Mouse (Mus musculus) embryo, embryonic 11 days (tissue): ENCODE results near the gene Apobr.

ENCODE experiments used
- DNase-seq: peaks from one replicate; pipeline ENCODE4 v3.0.0-alpha.2; 2015

The Apobr gene

DNA sequence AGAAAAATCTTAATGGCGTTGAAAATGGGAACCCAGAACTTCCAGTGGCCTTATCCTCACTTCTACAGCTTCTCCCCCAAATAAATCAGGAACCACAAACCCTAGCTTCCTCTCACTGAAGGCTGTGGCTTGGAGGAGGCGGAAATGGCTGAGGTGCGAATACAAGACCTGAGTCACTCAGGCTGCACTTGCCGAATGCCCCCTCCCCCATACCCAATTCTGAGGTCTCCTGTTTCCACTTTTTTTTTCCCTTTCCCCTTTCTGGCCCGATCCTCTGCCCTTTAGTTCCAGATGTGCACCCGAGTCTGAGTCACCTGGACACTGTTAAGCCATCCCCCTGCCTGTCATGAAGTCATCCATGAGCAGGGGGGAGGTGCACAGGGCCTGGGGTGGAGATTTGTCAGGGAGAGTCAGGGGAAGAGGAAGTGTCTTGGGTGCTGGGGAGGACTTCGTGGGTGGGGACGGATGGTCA is at the start of gene Apobr:
Gene Apobr (plus strand): TSS at position 437 of the 472 bp plus-strand sequence.
- no peak for DNase-seq

- DNase-seq: peak; percentile 60
Observed at GRCm38 (mm10) chr7:126535766-126536165, 49.0 kb upstream of the Apobr start.

GRCm38 (mm10) chr7:126536466-126536865 is 48.3 kb upstream of the Apobr start:
- peak; percentile 5 for DNase-seq

GRCm38 (mm10) chr7:126537820-126538585 is 46.7 kb upstream of the Apobr start:
- peak; percentile 47 for DNase-seq

- no peak for DNase-seq
Observed at GRCm38 (mm10) chr7:126541661-126542060, 43.1 kb upstream of the Apobr start.

GRCm38 (mm10) chr7:126545631-126546030 is 39.1 kb upstream of the Apobr start:
- DNase-seq: no peak

- no peak for DNase-seq
Observed at GRCm38 (mm10) chr7:126554796-126555195, 29.9 kb upstream of the Apobr start.

DNA sequence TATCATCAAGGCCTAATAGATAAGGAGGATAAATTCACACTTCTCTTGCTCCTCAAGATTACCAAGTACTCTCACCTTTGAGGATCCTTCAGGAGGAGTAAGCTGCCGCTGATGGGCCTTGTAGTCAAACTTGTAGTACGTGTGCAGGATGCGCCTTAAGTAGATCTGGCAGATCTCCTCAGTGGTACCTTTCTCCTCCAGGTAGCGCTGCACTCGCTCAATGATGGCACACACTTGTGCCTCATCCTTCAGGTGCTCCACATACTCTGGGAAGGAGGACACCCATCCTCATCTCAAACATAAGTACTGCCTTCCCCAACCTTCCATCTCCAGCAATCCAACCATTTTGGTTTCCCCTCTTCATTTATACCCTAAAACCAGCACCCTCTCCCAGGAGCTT is 28.1 kb upstream of the Apobr start:
- no peak for DNase-seq

- peak; percentile 44 for DNase-seq
Observed at GRCm38 (mm10) chr7:126565693-126566092, 19.0 kb upstream of the Apobr start.

- peak; percentile 94 for DNase-seq
Observed at GRCm38 (mm10) chr7:126566094-126566765, 18.5 kb upstream of the Apobr start, which contains the start of gene Eif3c. TSS of gene Eif3c (minus strand) at chr7:126566411.

GRCm38 (mm10) chr7:126576946-126577345 is 7.8 kb upstream of the Apobr start:
- DNase-seq: peak; percentile 64

DNA sequence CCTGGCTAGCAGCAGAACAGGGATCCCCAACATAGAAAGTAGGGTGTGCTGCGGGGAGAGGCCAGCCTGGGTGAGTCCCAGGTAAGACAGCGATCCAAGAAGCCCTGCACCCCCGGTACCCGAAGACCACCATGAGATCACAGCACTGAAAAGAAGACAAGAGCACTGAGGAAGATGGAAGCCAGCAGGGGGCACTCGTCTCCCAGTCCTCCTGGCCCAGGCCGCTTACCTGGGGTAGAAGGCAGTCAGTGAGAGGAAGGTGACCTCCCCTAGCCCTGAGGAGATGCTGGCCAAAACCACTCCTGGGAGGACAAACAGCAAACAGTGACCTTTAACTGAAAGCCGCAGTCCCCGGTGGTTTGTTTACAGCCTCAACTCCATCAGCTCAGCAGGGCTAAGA is 5.6 kb upstream of the Apobr start:
- DNase-seq: peak; percentile 47

DNA sequence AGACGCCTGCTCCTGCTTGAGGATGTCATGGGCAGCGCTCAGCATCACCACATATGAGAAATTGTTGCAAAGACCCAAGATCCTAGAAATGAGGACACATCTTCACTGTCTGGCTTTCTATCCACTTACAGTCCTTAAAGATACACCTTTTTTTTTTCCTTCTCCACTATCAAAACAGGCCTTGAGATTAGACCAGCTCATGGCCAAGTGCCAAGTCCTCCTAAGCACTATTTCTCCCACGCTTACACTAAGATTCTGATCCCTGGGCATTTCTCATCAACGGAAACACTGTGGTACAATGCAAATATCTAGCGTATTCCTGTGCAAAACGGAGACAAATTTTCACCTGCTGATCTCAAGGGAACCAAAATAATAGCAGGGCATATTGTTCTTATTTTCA is 3.1 kb upstream of the Apobr start:
- no peak for DNase-seq

- peak; percentile 74 for DNase-seq
Observed at GRCm38 (mm10) chr7:126582759-126583158, 2.0 kb upstream of the Apobr start.

GRCm38 (mm10) chr7:126583251-126583709 is 1.5 kb upstream of the Apobr start:
- peak; percentile 94 for DNase-seq

- DNase-seq: peak; percentile 5
Observed at GRCm38 (mm10) chr7:126583761-126584160, 981 bp upstream of the Apobr start.

GRCm38 (mm10) chr7:126585717-126586116 is 975 bp downstream of the Apobr start, which contains the start of gene Cln3:
TSS of gene Cln3 (minus strand) at chr7:126585817.
- DNase-seq: no peak

DNA sequence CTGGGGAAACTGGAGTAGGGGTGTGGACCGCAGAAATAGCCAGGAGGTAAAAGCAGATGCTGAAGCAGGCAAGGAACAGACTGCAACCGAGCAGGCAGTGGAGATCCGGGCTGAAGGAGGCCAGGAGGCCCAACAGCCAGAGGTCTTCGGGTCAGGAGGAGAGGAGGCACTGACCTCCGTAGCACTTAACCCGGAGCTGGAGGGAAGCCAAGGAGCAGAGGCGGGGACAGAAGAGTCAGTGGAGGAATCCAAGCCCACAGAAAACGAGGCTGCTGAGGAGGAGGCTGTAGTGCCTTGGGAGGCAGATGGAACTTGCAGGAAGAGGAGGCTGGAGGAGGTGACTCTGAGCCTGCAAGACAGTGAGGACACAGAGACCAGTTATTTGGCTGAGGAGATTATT is 2.1 kb downstream of the Apobr start:
- DNase-seq: no peak

- peak; percentile 89 for DNase-seq
Observed at GRCm38 (mm10) chr7:126587779-126588178, 3.0 kb downstream of the Apobr start.

DNA sequence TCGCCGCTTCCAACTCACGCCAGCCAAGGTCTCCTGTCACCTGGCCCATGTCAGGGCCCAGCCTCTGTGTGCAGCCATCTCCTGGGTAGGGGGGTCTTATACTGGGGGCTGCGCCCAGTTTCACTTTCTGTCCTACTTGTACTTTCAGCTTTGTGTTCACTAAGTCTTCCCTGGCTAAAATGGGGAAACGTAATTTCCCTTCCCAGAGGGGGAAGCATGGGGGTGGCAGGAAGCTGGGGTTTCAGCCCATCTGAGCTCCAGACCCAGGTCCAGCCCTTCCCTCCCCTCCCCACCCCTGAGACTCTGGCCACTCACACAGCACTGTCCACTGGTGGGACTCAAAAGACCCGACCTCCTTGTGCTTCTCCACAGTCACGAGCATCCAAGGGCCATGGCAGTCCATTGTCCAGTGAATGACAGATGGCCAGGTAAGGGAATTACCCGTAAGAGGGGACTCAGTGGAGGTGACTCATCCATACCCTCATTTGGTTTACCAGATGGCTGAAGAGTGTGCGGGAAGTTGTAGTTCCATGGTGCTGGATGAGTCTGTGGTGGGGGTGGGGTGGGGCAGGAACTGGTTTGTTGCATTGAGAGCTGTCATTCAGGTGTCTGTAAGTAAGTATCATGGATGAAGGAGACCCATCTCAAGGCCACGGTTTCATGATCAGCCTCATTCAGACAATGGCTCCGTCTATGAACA is 10.3 kb downstream of the Apobr start, which contains the start of gene Il27:
Gene Il27 (minus strand): TSS at position 80 of the 700 bp plus-strand sequence.
- no peak for DNase-seq

- DNase-seq: no peak
Observed at GRCm38 (mm10) chr7:126595890-126596289, 11.1 kb downstream of the Apobr start.

GRCm38 (mm10) chr7:126596414-126596813 is 11.7 kb downstream of the Apobr start:
- DNase-seq: no peak

DNA sequence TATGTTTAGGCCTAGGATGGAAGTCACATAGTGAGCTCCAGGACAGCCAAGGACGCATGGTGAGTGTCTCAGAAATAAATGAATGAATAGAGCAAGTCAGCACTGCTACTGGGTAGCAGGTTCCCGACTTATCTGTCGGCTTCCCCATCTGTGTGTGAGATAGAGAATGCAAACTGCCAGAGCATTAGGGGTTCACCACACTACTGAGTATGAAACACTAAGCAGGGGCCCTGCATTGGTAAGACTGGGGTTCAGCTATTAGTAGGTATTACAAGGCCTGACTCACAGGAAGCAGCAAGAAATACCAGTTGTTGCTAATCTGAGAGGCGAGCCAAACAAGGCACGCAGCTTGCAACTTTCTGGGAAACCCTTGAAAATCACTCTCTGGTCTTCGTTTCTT is 14.2 kb downstream of the Apobr start:
- DNase-seq: no peak
